Mouse (Mus musculus): ENCODE results near the gene Mier2.

GRCm38 (mm10) chr10:79574350-79574749 lies 19.4 kb upstream of the Mier2 start:
- no peak for TF ChIP-seq CTCF (IDR thresholded peaks at IDR 0.05)
- no peak for TF ChIP-seq EP300 (IDR thresholded peaks at IDR 0.05; ENCODE audit: insufficient read depth, low read depth, low read length)
- no peak for TF ChIP-seq POLR2A (IDR thresholded peaks at IDR 0.05; ENCODE audit: insufficient read depth, low read depth, low read length)
